Mouse (Mus musculus): ENCODE data around the gene Tulp4. TPM values are rescaled to one million over a fixed set of nuclear protein-coding genes. Genes with fewer than 3 reads are reported as not detected.

Tulp4 gene
- total RNA-seq (2023): 10 to 100 TPM; 11.1 to 14.3 TPM

DNA sequence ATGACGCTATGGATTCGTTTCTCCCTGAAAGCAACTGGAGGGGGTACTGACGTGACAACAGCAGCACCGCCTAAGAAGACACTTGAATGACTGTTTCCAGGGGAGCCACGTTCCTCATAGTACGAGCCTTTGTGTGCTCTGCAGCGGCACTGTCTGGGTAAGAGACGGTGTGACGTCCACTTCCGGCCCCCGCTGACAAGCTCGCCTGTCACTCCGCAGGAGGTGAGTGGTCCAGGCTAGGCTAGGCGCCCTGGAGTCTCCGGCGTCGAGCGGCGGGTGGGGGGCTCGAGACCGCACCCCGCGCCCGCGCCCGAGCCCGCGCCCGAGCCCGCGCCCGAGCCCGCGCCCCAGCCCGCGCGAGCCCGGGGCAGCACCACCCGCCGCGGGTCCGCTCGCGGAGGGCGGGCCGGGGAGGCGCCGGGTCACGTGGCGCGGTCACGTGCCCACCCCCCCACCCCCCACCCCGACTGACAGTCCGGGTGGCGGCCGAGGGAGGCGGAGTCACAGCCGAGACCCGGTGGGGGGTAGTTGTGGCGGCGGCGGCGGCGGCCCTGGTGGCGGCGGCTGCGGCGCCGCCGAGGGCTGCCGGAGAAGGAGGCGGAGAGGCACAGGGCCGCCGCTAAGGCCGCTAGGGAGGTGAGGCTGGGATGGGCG is at the start of gene Tulp4:
Gene Tulp4 (plus strand): TSS at position 77 of the 654 bp plus-strand sequence.

DNA sequence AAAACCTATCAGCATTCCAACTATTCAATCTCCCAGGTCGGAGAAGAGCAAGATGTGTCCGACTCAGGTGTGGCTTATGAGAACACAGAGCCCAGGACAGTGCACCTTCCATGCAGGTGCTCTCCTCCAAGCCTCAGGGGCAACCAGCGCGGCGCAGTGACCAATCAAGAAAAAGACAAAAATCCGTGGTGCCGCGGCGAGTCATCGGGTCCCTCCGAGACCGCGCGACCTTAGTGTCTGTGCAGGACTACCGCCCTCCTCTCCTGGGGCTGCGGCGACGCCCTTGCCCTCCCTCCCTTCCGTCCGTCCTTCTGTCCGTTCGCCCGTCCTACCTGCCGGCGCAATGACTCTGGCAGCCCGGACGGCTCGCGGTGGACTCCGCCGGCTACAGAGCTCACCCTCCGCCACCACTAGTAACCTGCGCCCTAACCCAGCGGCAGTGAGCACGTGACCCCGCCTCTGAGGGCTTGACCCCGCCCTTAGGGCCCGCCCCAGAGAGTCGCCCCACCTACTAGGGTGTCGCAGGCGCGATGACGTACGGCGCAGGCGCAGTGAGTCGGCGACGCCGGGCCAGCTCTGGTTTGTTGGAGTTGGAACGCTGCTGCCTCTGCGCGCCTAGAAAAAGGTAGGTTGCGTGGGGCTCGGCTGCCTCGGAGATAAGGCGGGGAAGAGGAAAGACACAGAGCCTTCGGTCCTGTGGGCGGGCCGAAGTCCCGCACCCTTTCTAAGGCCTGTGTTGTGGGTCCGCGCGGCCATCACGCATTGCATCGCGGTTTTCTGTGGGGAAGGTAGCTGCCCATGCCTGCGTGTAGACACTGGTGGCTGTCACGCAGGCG is 26.7 kb upstream of the Tulp4 start, which contains the start of the genes Serac1 and Gtf2h5:
Gene Serac1 (minus strand): TSS at position 455 of the 836 bp plus-strand sequence.
Gene Gtf2h5 (plus strand): TSS at position 500 of the 836 bp plus-strand sequence.

DNA sequence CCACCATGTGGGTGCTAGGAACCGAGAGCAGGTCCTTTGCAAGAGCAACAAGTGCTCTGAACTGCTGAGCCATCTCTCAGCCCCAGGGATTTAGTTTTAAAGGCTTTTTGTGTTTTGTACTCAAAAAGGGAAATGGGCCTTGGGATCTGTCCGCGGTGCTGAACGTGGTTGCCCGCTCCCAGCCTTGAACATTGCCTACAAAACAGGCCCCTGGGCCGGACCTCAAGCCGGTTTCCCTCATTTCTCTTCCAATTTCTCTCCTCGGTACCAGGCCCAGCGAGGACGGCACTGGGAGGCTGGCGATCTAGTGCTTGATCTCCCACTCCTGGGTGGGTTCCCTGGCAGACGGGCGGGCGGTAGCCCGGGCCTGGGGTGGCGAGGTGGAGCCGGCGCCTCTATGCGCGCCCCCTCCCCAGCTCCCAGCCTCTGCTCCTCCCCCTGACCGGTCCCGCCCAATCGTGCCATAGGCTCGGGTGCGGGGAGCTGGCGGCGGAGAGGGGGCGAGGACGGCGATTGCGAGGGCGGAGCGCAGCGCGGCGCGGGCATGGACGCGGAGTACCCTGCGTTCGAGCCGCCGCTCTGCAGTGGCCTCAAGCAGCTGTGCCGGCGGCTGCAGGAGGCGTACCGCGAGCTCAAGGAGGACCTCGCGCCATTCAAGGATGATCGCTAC is 150.3 kb downstream of the Tulp4 start, which contains the start of gene Tmem181a:
Gene Tmem181a (plus strand): TSS at position 461 of the 670 bp plus-strand sequence.

Other genes starting within 250 kb of the Tulp4 start
- gene Synj2, start 165.2 kb upstream of the Tulp4 start, total RNA-seq (2023): 10 to 100 TPM; 22.6 to 25.1 TPM
- 1 to 10 TPM; 3.9 to 5.7 TPM for gene Serac1, start 26.7 kb upstream of the Tulp4 start, total RNA-seq (2023)
- 10 to 100 TPM; 33.8 to 42.5 TPM for gene Gtf2h5, start 26.7 kb upstream of the Tulp4 start, total RNA-seq (2023)
- 1 to 10 TPM; 7.7 to 9.1 TPM for gene Tmem181a, start 150.4 kb downstream of the Tulp4 start, total RNA-seq (2023)
- gene Dynlt1a, start 211.1 kb downstream of the Tulp4 start, total RNA-seq (2023): 10 to 100 TPM in 1 of 2 experiments, 1 to 10 TPM in 1; 8.0 to 11.1 TPM

Data from neutrophil, adult 59 days (primary cell).